Mouse (Mus musculus) limb, embryonic 14.5 days (tissue): Measurements from ENCODE around the gene Gm14406. TPM values are rescaled to one million over a fixed set of nuclear protein-coding genes. Genes with fewer than 3 reads are reported as not detected.
"Not testable (repeated sequence)": the region's sequence is repeated elsewhere in the genome, so short reads cannot be mapped to it uniquely, and the experiment has no call there.

Source experiments
- ATAC-seq: fragments of 200-750 bp; cut with Nextera tagmentation; 2 replicates; pipeline ENCODE4 v1.8.0; 2017; ENCODE audit warnings: low read depth, moderate number of reproducible peaks, moderate TSS enrichment; ENCODE audit not compliant: low FRiP score
- DNase-seq: peaks from one replicate; pipeline ENCODE4 v3.0.0-alpha.2; 2015; ENCODE audit warnings: low spot score
- H3K27ac ChIP-seq: fragments of 300-500 bp; sonication (generic); replicated peaks from 2 replicates; pipeline ENCODE4 v1.5.1; 2014; ENCODE audit warnings: low read depth, mild to moderate bottlenecking, low read length, moderate library complexity, mixed read lengths
- H3K27me3 ChIP-seq: fragments of 300-500 bp; sonication (generic); 2 replicates; pipeline ENCODE4 v1.6.1; 2014; ENCODE audit warnings: low read length, mixed read lengths; ENCODE audit not compliant: control insufficient read depth, insufficient read depth
- H3K36me3 ChIP-seq: fragments of 300-500 bp; sonication (generic); 2 replicates; pipeline ENCODE4 v1.6.1; 2014; ENCODE audit warnings: mild to moderate bottlenecking, low read length, moderate library complexity, mixed read lengths; ENCODE audit not compliant: control insufficient read depth, insufficient read depth
- H3K4me1 ChIP-seq: fragments of 300-500 bp; sonication (generic); 2 replicates; pipeline ENCODE4 v1.6.1; 2014; ENCODE audit warnings: antibody characterized with exemption, low read length, mixed read lengths; ENCODE audit not compliant: control insufficient read depth, insufficient read depth
- H3K4me2 ChIP-seq: fragments of 300-500 bp; sonication (generic); replicated peaks from 2 replicates; pipeline ENCODE4 v1.6.1; 2014; ENCODE audit warnings: low read depth, mild to moderate bottlenecking, low read length, moderate library complexity; ENCODE audit not compliant: severe bottlenecking
- H3K4me3 ChIP-seq: fragments of 300-500 bp; sonication (generic); replicated peaks from 2 replicates; pipeline ENCODE4 v1.5.1; 2014; ENCODE audit warnings: low read length
- H3K9ac ChIP-seq: fragments of 300-500 bp; sonication (generic); 2 replicates; pipeline ENCODE4 v1.6.1; 2014; ENCODE audit warnings: mild to moderate bottlenecking, low read depth, low read length, moderate library complexity; ENCODE audit not compliant: severe bottlenecking
- H3K9me3 ChIP-seq: fragments of 300-500 bp; sonication (generic); 2 replicates; pipeline ENCODE4 v1.6.1; 2016; ENCODE audit warnings: low read length; ENCODE audit not compliant: control insufficient read depth
- WGBS: fragments of 180-500 bp; shearing (Covaris S2); extraction: QIAGEN DNeasy Blood & Tissue Kit; methylation state at CpG from one replicate; pipeline ENCODE4 v1.1.7; 2014; 5-methylcytosine and 5-hydroxymethylcytosine counted together
- polyA plus RNA-seq, 2 experiments: library from polyadenylated mRNA; depleted of rRNA in 1 of 2; stranded (reverse) in 1 of 2; unstranded in 1 of 2; fragments of >200 nt; fragmentation: Nextera tagmentation in 1 of 2; extraction: Ambion mirVana in 1 of 2; gene quantifications; 2 replicates each; pipeline versions ENCODE4 v1.2.1 to v1.2.3; 2012 to 2014

Gene Gm14406
- polyA plus RNA-seq (2012; rRNA removed): not detected in 2 replicates
- polyA plus RNA-seq (2014; fragmentation: Nextera tagmentation; extraction: Ambion mirVana): not detected in 2 replicates

DNA sequence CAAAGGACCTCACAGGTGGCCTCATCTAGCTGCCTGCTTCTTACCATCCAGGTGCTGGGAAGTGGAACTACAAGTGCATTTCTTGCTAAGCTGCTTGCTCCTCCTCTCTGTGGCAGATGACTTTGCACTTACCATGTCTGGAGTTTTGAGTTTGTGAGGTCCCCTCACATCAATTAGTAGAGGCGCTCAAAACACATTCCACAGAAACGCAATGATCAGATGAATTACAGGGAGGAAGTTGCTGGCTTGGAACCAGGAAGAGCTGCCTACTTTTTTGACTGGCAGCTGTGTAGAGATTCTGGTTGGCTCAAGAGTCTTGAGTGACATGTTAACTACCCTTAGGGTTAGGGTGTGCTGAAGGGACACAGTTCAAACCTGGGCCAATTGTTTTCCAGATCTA, at the start of gene Gm14406:
Gm14406 (minus strand) TSS at position 213 of the 400 bp plus-strand sequence.
- H3K4me3 ChIP-seq, H3K9me3 ChIP-seq, H3K27me3 ChIP-seq, H3K9ac ChIP-seq, H3K27ac ChIP-seq, H3K36me3 ChIP-seq, DNase-seq, ATAC-seq, H3K4me1 ChIP-seq, H3K4me2 ChIP-seq: not testable (repeated sequence)
- 74% methylated on average over 2 of the region's 2 CpGs for WGBS

DNA sequence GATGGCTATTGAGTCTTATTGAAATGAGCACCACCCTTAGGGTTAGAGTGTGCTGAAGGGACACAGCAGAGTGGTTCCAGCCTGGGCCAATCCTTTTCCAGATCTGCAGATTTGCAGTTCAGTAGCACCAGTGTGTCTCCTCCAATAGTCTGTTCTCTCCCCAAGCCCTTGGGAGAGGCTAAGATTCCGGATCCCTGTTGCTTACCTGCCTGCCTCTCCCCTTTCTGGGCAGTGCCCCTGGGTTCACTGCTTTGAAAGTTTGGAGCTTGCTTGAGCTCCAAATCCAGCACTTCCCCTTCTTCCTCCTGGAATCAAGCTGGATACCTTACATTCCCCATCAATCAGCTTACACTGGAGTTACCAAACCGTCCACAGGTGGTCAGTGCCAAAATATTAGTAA, 2.9 kb downstream of the Gm14406 start:
- H3K9ac ChIP-seq, H3K27me3 ChIP-seq, H3K9me3 ChIP-seq, DNase-seq, H3K27ac ChIP-seq, ATAC-seq, H3K4me1 ChIP-seq, H3K4me3 ChIP-seq, H3K4me2 ChIP-seq, H3K36me3 ChIP-seq: not testable (repeated sequence)
- 93% methylated on average over 1 of the region's 2 CpGs for WGBS

DNA sequence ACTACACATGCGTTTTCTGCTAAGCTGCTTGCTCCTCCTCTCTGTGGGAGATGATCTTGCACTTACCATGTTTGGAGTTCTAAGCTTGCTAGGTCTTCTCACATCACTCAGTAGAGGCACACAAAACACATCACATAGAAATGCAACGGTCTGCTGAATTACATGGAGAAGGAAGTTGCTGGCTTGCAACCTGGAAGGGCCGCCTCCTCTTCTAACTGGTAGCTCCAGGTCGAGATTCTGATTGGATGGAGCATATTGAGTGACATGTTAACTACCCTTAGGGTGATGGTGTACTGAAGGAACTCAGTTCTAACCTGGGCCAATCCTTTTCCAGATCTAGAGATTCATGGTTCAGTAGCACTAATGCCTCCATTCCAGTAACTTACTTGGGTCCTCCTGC, 18.6 kb downstream of the Gm14406 start:
- H3K27ac ChIP-seq, H3K36me3 ChIP-seq: not testable (repeated sequence)
- WGBS: 75% methylated on average over 4 of the region's 4 CpGs

DNA sequence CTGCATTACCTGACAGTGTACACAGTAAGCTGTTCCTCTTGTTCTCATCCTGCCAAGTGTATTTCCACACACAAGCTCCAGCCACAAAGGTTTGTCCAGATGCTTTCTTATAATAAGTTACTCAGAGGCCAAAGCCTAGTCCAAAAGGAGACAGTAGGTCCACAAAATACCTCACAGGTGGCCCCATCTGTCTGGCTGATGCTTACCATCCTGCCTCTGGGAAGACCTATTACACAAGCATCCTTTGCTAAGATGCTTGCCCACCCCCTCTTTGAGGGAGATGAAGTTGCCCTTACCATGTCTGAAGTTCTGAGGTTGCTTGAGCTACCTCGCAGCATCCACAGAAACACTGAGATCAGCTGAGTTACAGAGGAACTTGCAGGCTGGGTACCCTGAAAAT, 22.7 kb downstream of the Gm14406 start:
- not testable (repeated sequence) for H3K27ac ChIP-seq, H3K9me3 ChIP-seq, H3K4me1 ChIP-seq, H3K9ac ChIP-seq, H3K4me2 ChIP-seq, DNase-seq, ATAC-seq, H3K36me3 ChIP-seq, H3K27me3 ChIP-seq, H3K4me3 ChIP-seq
- WGBS: no CpG with 5 or more reads among the region's 1 CpGs

More for the DNA sequence above, 18.6 kb downstream of the Gm14406 start:
- H3K27me3 ChIP-seq, H3K9me3 ChIP-seq, ATAC-seq, H3K9ac ChIP-seq, H3K4me3 ChIP-seq, H3K4me2 ChIP-seq, H3K4me1 ChIP-seq, DNase-seq: not testable (repeated sequence)

DNA sequence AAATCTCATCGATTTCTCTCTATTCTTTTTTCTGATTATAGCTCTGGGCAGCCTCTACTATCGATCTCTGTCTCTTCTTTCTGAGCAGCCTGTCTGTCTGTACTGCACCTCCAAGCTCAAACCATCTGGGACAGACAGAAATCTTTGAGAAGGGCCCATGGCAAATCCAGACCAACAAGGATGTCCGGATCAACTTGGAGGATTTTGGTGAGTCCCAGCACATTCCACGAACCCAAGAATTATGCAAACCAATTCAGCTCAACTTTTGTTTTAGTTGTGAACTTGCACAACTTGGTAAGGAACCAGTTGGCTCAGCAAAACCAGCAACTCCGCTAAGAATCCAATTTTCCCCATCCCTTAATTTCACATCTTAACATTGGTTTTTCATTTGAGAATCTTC, 40.3 kb downstream of the Gm14406 start:
- H3K4me1 ChIP-seq, H3K4me2 ChIP-seq, ATAC-seq, DNase-seq, H3K4me3 ChIP-seq, H3K27me3 ChIP-seq, H3K9ac ChIP-seq, H3K9me3 ChIP-seq, H3K36me3 ChIP-seq, H3K27ac ChIP-seq: not testable (repeated sequence)
- 82% methylated on average over 5 of the region's 5 CpGs for WGBS

DNA sequence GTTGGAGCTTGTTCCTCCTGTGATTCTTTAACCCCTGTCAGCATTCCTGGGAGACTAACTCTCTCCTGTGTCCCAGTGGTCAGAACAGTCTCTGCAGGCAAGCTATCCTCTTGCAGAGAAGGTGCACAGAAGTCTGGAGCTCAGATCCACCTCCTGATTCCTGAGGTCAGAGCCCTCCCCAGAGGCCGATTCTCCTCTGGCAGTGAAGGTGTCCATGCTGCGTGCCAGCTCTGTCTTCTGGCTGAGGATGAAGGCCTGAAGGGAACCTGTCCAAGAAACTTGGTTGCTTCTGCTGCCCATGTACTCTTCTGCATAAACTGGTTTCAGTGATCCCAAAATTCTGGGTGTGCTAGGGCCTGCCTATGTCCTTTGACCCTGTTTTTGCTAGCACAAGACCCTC, 40.9 kb downstream of the Gm14406 start:
- not testable (repeated sequence) for H3K4me2 ChIP-seq, H3K9ac ChIP-seq, DNase-seq, H3K9me3 ChIP-seq, H3K4me1 ChIP-seq, H3K36me3 ChIP-seq, H3K4me3 ChIP-seq, H3K27ac ChIP-seq, ATAC-seq, H3K27me3 ChIP-seq
- WGBS: 66% methylated on average over 2 of the region's 2 CpGs
